Mouse (Mus musculus) liver, embryonic 14 days (tissue): Measurements from ENCODE around the gene Golph3. TPM values are rescaled to one million over a fixed set of nuclear protein-coding genes. Genes with fewer than 3 reads are reported as not detected.

ENCODE experiments used
- polyA plus RNA-seq: library from polyadenylated mRNA; depleted of rRNA; stranded (reverse); fragments of >200 nt; gene quantifications from 2 replicates; pipeline ENCODE4 v1.2.3, GENCODE M21; 2012; rRNA removed

Golph3 gene
- polyA plus RNA-seq: 32.6 and 39.2 TPM in 2 replicates

DNA sequence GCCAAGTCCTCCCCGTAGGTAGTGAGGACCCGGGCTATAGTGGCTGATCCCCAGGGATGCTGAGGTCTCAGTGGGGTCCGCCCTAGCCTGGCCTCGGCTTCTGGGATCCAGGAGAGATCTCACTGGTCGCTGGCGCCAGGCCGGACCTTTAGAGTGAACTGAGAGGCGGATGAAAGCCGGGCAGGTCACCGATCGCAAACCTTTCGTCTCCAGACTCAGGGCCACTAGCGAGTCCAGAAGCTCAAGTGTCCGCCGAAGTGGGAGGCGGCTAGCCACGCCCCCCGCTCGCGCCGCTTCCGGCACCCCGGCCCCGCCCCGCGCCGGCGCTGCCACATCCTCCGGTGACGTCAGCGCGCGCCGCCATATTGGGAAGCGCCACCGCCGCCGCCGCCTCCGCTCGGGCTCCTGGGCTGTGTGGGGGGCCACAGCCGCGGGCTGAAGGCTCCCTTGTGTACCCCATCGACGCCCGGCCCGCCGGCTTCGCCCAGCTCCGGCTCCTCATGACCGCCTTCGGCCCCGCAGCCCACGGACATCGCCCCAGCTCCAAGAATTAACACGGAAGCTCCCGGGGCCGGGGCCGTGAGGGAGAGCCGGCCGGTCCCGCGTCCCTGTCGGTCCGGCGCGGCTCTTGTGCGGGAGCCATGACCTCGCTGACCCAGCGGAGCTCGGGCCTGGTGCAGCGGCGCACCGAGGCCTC lies at the start of gene Golph3:
Gene Golph3, plus strand, starts transcription at position 360 of the 697 bp plus-strand sequence.

DNA sequence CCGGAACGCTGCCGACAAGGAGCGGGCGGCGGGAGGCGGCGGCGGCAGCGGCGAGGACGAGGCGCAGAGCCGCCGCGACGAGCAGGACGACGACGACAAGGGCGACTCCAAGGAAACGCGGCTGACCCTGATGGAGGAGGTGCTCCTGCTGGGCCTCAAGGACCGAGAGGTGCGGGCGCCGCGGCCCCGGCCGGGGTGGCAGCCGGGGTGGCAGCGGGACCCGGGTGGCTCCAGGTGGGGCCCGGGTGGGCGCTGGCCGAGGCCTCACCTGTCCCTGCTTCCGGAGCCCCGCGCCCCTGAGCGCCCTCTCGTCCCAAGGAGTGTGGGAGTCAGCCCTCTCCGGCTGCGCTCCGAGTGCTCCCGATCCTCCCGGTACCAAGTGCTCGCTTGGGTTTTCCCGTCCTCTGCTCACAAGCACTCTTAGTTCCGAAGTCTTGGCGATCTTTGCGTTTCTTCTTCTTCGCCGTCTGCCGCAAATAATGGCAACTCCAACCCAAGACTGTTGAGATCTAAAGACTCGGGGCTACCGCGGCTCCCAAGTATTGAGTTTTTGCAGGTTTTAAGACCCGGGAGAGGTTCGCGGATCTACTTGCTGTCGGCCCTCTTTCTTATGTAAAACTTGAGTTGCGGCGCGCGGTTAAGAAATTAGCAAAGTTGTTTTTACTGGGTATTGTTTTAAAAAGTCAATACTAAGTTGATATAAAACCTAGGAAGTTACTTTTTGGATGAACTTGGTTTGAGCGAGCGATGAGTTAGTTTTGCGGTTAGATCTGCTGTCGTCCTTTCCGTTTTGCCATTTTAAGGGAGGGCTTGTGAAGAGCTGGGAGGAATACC lies 755 bp downstream of the Golph3 start, which contains the start of gene 1810049J17Rik:
Gene 1810049J17Rik, minus strand, starts transcription at position 112 of the 834 bp plus-strand sequence.

Other genes starting within 250 kb of the Golph3 start
- gene Zfr, start 203.6 kb upstream of the Golph3 start, polyA plus RNA-seq: 23.2 and 26.8 TPM in 2 replicates
- 6.0 and 6.5 TPM in 2 replicates for gene Mtmr12, start 116.4 kb upstream of the Golph3 start, polyA plus RNA-seq
- not detected in 2 replicates for gene 1810049J17Rik, start 449 bp downstream of the Golph3 start, polyA plus RNA-seq